Mouse (Mus musculus) hematopoietic stem cell, adult 5-6 weeks (primary cell): ENCODE measurements around the gene Tmem9b. TPM values are rescaled to one million over a fixed set of nuclear protein-coding genes. Genes with fewer than 3 reads are reported as not detected.
A peak's percentile ranks its signal among the peaks of the same experiment; 100 is the strongest.

ENCODE experiments used
- ATAC-seq, 2 experiments: fragments of 125-278 bp in 1 of 2; replicated peaks in 1 of 2; 2 replicates each; pipeline ENCODE4 v1.8.0; 2016 to 2017; ENCODE audit warnings: inconsistent platforms in 2 of 2, mild to moderate bottlenecking in 2 of 2, moderate number of reproducible peaks in 2 of 2, low read depth in 1 of 2, moderate TSS enrichment in 1 of 2; ENCODE audit not compliant: low FRiP score in 2 of 2, poor library complexity in 2 of 2, severe bottlenecking in 2 of 2, insufficient read depth in 1 of 2, low TSS enrichment in 1 of 2
- total RNA-seq: library from RNA; stranded (forward); fragments of 172-1452, 232-1000 nt; gene quantifications from 2 replicates; pipeline ENCODE4 v1.2.3, GENCODE M21; 2017

The Tmem9b gene
- total RNA-seq, 1 experiment from 2014 or later = 16.5 TPM

DNA sequence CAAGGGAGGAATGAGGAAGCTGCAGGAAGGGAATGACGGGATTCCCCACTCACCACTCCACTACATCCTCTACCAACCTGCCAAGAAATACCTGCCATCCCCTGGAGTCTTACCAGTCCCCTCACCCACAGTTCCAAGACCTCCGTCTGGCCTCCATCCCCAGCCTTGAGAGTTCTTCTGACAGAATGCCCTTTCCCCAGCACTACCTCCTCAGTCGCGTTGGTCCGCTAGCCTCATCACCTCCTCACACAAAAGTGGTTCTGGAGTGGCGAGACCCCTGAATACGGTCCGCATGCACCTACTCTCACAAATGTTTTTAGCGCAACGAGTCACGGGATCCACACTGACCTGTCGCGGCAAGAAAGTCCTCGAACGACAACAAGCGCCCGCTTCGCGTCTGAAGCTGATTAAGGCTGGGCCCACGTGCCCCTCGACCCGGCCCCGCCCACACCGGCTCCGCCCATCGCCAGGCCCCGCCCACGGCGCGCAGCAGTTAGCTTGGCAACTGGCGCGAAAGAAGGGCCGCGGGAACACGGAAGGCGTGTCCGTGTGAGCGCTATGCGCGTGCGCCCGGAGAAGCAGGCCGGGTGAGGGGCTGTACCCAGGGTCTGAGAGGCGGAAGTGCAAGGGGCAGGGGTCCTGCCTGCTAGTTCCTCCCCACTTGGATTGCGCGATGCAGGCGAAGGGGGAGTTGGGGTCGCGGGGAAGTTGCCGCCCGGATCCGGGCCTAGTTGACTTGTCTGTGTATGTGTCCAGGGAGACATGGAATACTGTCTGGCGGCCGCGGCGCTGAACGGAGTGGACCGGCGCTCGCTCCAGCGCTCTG, 49.3 kb downstream of the Tmem9b start, which contains the start of the genes St5 and Akip1:
TSS of gene St5 (minus strand) at position 416 of the 826 bp plus-strand sequence.
TSS of gene Akip1 (plus strand) at position 501 of the 826 bp plus-strand sequence.
- peak; percentile 90 to 94 for ATAC-seq

DNA sequence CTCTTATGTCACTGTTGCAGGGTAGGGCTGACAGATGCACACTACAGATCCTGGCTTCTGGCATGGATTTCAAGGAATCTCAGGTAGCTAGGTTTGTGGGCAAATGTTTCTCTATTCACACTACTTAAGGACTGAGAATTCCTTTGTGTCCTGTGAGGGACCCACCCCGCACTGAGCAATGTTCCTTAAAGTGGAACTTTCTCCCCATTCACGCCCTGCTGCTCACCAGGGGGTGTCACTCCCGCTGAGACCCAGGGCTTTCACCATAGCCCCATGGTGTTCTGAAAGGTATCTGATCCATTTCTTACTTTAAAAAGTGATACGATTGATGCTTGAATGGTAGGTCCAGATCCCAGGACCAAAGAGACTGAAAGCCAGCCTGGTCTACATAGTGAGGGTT, 50.0 kb downstream of the Tmem9b start:
- ATAC-seq = no peak

GRCm38 (mm10) chr7:109700213-109700612, 52.5 kb downstream of the Tmem9b start:
- ATAC-seq = no peak

- no peak for ATAC-seq
Measured at GRCm38 (mm10) chr7:109695339-109695726, 57.3 kb downstream of the Tmem9b start.

- no peak for ATAC-seq
Measured at GRCm38 (mm10) chr7:109694576-109695338, 57.9 kb downstream of the Tmem9b start.

DNA sequence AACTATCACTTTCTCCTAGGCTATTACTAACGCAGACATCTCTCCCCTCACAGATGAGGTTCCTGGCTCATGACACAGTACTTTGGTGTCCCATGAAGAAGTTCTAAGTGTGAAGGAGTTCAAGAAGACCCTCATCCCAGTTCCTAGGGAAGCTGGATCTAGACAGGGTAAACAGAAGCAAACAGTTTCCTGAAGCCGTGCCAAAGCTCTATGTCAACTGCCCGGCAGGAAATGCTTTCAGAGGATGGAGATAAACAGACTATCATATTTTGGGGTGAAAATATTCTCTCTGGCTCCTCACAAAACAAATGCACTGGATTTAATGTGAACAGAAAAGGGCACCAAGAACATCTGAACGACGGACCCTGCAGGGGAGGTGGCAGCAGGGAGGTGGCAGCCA, 61.7 kb downstream of the Tmem9b start:
- no peak for ATAC-seq

GRCm38 (mm10) chr7:109690101-109690500, 62.6 kb downstream of the Tmem9b start:
- ATAC-seq = no peak

DNA sequence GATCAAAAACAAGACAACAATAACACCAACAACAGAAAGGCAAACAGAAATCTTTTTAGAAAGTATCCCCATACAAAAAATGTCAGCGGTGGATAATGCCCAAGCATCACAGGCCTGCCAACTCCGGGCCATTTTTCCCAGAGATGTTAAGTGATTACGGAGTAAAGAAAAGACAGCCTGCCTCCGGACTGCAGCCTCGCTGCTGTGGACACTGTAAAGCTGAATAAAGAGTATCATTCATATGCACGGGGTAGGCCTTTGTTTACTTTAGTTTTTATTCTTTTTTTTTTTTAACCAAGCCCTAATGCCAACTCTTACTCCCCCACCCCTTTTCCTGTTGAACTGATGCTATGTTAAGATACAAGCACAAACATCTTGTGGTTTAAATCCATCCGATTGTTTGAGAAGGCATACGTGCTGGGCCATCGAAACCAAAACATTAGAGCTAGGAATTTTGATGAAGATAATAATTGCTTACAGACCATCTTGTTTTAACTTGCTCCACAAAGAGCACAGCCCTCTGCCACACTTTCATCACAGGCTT, 66.0 kb downstream of the Tmem9b start:
- no peak for ATAC-seq

Other genes with a start within 250 kb of the Tmem9b start
- gene Trim66, start 244.7 kb downstream of the Tmem9b start, total RNA-seq = 0.06 and 0.30 TPM in 2 replicates
- gene Rpl27a, start 233.7 kb downstream of the Tmem9b start, total RNA-seq = 984 and 1,102 TPM in 2 replicates
- gene St5, start 49.3 kb downstream of the Tmem9b start, total RNA-seq = 1.4 and 6.4 TPM in 2 replicates
- 20.6 and 31.3 TPM in 2 replicates for gene Akip1, start 49.2 kb downstream of the Tmem9b start, total RNA-seq
- not detected in 2 replicates for gene BC051019, start 29.0 kb downstream of the Tmem9b start, total RNA-seq
- not detected in 2 replicates for gene Ascl3, start 21.1 kb downstream of the Tmem9b start, total RNA-seq
- gene Nrip3, start 29.1 kb upstream of the Tmem9b start, total RNA-seq = not detected in 2 replicates
- gene Scube2, start 112.8 kb upstream of the Tmem9b start, total RNA-seq = not detected in 2 replicates
- gene Dennd5a, start 207.6 kb upstream of the Tmem9b start, total RNA-seq = 90.5 and 124 TPM in 2 replicates
- 37.3 and 39.4 TPM in 2 replicates for gene Tmem41b, start 234.1 kb upstream of the Tmem9b start, total RNA-seq